Mouse (Mus musculus): Measurements from ENCODE around the gene Nme6. TPM values are rescaled to one million over a fixed set of nuclear protein-coding genes. Genes with fewer than 3 reads are reported as not detected.
"Not testable (repeated sequence)": the region's sequence is repeated elsewhere in the genome, so short reads cannot be mapped to it uniquely, and the experiment has no call there.

Nme6 gene
- total RNA-seq (2022), result 10 to 100 TPM; 11.7 to 15.0 (median 14.4) TPM

DNA sequence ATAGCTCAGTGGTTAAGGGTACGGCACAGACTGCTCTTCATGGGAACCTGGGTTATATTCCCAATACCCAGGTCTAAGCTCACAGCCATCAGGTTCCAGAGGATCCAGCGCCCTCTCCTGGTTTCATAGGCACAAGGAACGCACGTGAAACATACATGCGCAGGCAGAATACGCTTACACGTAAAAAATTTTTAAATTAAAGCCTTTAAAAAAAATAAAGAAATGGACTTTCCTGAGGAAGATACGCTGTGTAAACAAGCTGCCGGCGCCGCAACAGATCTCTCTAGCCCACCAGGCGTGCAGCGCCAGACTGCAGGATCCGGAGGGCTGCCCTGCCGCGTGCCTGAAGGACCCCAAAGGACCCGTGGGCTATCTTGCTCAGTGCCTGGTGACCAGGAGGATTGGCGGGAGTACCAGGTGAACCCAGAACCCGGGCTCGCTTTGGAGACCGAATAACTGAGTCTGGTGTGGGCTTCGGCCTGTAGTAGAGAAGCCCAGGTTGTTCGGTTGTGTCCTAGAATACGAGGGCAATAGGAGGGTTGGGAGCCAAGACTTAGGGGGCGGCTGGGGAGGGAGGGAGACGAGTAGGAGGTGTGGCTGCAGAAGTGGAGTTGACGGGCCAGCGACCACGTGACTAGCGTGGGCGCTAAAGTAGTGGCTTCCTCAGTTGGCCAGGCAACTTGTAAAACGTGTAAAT is at the start of gene Nme6:
Gene Nme6, plus strand, starts transcription at position 359 of the 697 bp plus-strand sequence.
- peak; percentile 61 to 82 for DNase-seq (ENCODE audit: low spot score in 2 of 2)

GRCm38 (mm10) chr9:109790570-109790969 is 42.0 kb upstream of the Nme6 start, which contains the start of gene Fbxw27:
TSS of gene Fbxw27 (minus strand) at chr9:109790670.
- not testable (repeated sequence) for DNase-seq (ENCODE audit: low spot score in 2 of 2)

DNA sequence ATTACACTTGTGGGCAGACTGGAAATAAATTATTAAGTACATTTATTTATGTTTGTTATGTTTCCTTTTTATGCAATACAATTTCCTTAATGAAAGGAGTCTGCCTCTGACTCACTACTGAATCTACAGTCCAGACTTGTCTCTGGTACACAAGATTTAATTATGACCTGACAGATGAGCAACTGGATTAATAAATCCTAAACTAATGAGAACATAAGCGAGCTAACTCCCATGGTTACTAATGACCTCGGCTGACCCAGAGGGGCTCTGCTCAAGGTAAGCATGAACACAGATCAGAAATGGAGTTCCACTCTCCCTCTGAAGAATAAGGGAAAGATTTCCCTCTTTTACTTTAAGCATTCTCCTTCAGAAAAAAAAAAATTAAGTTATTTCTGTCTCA is 37.3 kb upstream of the Nme6 start:
- no peak for DNase-seq (ENCODE audit: low spot score in 2 of 2)

GRCm38 (mm10) chr9:109795811-109796210 is 36.7 kb upstream of the Nme6 start:
- DNase-seq (ENCODE audit: low spot score in 2 of 2), result no peak

- peak in 1 of 2 experiments; percentile 5 for DNase-seq (ENCODE audit: low spot score in 2 of 2)
Measured at GRCm38 (mm10) chr9:109798051-109798450, 34.5 kb upstream of the Nme6 start.

DNA sequence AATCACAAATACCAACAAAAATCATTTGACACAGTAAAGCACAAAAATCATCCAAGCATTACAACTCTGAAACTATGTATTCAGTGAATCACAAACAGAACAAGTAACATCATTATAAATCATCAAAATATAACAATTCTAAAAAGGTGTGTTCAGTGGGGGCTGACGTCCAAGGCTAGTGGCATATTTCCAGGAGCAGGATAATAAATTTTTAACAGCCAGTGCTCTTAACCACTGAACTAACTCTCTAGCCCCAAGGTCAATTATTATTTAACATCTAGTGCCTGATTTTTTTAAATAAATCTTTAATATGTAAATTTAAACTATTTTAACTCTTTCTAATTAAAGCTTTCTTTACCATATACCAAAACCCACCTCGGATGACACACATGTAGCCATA is 27.0 kb upstream of the Nme6 start:
- DNase-seq (ENCODE audit: low spot score in 2 of 2), result not testable (repeated sequence)

- DNase-seq (ENCODE audit: low spot score in 2 of 2), result no peak
Measured at GRCm38 (mm10) chr9:109806260-109806659, 26.3 kb upstream of the Nme6 start.

- no peak for DNase-seq (ENCODE audit: low spot score in 2 of 2)
Measured at GRCm38 (mm10) chr9:109806695-109807293, 25.8 kb upstream of the Nme6 start.

DNA sequence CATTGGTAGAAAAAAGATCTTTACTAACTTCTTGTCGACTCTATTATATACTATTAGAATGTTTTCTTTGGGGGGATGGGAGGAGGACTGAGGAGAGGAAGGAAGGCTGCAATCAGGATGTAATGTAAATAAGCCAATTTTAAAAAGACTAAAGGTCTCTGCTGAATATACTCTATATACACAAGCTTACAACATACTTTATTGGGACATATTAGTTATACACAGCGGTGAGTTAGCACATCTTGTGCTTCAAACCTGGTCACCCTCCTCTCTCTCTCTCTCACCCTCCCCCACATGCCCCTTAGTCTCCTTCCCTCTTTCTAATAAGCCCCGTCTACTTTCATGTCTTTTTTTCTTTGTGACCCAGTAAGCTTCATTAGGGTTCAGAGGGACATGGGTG is 24.7 kb upstream of the Nme6 start:
- DNase-seq (ENCODE audit: low spot score in 2 of 2), result no peak

GRCm38 (mm10) chr9:109811980-109812379 is 20.6 kb upstream of the Nme6 start, which contains the start of gene Spink8:
TSS of gene Spink8 (plus strand) at chr9:109812280.
- no peak for DNase-seq (ENCODE audit: low spot score in 2 of 2)

GRCm38 (mm10) chr9:109813424-109813823 is 19.1 kb upstream of the Nme6 start:
- peak in 1 of 2 experiments; percentile 3 for DNase-seq (ENCODE audit: low spot score in 2 of 2)

- peak; percentile 19 to 23 for DNase-seq (ENCODE audit: low spot score in 2 of 2)
Measured at GRCm38 (mm10) chr9:109816341-109816740, 16.2 kb upstream of the Nme6 start.

- no peak for DNase-seq (ENCODE audit: low spot score in 2 of 2)
Measured at GRCm38 (mm10) chr9:109825739-109826138, 6.8 kb upstream of the Nme6 start.

- DNase-seq (ENCODE audit: low spot score in 2 of 2), result no peak
Measured at GRCm38 (mm10) chr9:109826181-109826580, 6.4 kb upstream of the Nme6 start.

DNA sequence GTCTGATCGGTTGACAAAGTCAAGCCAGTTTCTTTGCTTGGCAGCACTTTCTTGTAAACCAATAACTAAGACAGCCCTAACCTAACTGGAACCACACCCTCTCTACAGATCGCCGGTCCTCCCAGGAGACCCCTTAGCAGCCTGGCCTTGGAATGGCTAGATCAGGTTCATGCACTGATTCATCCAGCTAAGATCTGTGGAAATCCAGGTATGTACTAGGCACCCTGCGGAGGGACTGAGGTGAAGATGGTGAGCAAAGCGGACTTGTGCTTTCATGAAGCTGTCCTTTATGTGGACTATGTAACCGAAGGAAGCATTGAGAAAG is 501 bp downstream of the Nme6 start:
- DNase-seq (ENCODE audit: low spot score in 2 of 2), result no peak

DNA sequence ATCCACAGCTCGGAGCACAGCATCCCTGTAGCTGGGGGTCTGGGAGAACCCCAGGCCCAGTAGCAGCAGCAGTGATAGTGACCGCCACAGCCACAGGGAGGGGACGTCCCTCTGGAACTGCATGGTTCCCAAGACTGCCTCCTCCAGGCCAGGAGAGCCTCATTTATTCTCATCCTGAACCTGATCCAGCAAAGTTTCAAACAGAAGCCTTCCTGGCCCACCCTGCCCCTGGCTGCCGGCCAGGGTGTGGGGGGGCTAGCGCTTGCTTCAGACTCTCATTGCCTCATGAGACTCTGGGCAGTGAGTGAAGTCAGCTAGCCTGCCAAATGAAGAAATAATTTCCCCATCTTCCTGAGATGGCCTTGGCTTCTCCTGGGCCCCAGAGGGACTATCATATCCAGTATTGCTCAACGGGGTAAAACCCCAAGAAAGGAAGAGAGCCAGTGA is 16.8 kb downstream of the Nme6 start, which contains the start of gene Camp:
Gene Camp, minus strand, starts transcription at position 306 of the 447 bp plus-strand sequence.
- DNase-seq (ENCODE audit: low spot score in 2 of 2), result no peak

GRCm38 (mm10) chr9:109850099-109850498 is 17.6 kb downstream of the Nme6 start:
- DNase-seq (ENCODE audit: low spot score in 2 of 2), result no peak

DNA sequence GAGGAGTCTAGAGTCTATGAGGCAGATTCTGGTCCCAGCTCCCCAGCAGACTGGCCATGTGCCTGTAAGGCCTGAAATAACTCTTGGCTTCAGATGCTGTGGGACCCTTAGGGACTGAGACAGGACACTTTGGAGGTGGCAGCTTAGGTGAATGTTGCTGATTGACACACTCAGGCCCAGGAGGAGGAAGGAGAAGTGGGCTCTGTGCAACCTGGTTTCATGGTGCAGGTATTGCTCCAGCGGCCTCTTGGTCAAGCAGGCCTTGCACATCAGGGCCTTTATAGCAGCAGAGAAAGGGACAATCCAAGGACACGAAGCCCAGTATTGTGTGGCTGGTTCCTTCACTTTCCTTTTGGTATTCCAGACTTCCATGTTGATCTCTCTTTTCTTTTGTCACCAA is 21.8 kb downstream of the Nme6 start:
- no peak for DNase-seq (ENCODE audit: low spot score in 2 of 2)

DNA sequence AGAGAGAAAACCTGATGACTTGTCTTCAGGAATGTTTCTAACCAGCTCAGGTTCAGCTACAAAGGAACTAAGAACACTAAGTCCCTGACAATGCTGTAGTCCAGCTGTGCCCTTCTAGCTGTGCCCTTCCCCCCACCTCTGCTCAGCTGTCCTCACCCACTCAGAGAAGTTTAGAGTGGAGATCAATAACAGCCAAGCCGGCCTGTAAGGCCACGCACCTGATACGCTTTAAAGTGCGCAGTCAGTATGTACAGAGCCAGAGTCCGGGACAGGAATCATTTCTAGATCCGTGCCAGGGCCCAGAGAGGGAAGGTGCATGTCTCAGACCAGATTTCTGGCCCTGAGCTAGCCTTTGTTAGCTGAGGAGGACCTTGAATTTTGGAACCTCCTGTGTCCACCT is 23.4 kb downstream of the Nme6 start:
- DNase-seq (ENCODE audit: low spot score in 2 of 2), result no peak

DNA sequence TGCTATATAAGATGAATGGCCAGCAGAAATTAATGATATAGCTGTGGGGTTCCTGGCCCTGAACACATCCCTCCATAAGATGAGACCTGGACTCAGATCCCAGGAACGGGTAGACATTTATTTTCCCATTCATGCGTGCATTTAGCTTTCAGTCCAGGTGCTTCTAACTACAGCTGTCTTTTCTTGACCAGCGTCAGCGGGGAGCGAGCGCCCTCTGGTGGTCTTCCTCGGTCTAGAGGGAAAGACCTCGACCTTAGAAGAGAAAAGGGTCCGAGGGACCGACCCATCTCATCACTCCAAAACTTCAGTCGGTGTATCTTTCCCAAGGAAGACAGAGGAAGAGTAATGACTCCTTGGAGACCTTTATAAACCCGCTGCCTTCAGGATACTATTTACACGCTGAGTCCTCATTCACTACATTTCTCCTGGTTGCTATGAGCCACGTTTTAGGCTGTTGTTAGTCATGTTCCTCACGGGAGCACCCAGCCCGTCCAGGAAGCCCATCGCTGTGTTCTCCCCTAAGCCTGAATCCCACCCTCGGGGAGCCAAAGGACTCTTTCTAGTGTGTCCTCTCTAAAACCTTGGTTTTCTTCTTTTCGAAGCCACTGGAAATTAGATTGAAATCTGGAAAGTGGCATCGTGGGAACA is 30.0 kb downstream of the Nme6 start:
- DNase-seq (ENCODE audit: low spot score in 2 of 2), result peak; percentile 19 to 75

DNA sequence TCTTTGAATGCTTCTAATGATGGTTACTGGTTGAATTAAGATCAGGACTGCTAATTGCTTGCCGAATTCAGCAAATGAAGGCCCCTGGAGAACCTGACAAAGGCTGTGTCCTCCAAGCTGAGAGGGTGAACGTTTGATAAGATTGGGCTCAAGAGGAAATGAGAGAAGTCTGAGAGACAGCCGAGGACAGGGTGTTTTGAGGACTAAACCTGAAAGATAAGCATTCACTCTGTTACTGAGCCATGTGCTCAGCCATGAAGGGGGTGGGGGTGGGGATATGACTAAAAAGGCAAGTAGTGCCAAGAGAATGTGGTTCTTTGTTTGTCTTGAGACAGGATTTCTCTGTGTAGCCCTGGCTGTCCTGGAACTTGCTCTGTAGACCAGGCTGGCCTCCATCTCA is 30.5 kb downstream of the Nme6 start:
- DNase-seq (ENCODE audit: low spot score in 2 of 2), result no peak

- no peak for DNase-seq (ENCODE audit: low spot score in 2 of 2)
Measured at GRCm38 (mm10) chr9:109866218-109866617, 33.7 kb downstream of the Nme6 start.
